ENCODE assay signal across 8 mouse cellular contexts in genomic region chr13:45391854-45392454, GRCm38 (mm10). TPM values are rescaled to one million over a fixed set of nuclear protein-coding genes. Genes with fewer than 3 reads are reported as not detected.
DNase-seq lines count a peak whose midpoint lies in the region; ATAC-seq lines count a peak whose summit lies in the region.

No protein-coding gene starts in this region.

- no peak for ATAC-seq in erythroblast, adult 5-6 weeks (replicated peaks; ENCODE audit: low FRiP score, poor library complexity, severe bottlenecking)
- ATAC-seq in hindbrain, embryonic 16.5 days: no peak
- ATAC-seq in liver, embryonic 11.5 days (replicated peaks; ENCODE audit: low FRiP score): no peak

- no peak overlapping the region for H3K27ac ChIP-seq in hindbrain, embryonic 16.5 days (ENCODE audit: low read depth, low read length)
- 0 out of 2 replicates have a peak overlapping the region, but pooled peaks have one; percentile 79 for H3K27ac ChIP-seq in liver, embryonic 11.5 days (ENCODE audit: low read depth, low read length)

- H3K36me3 ChIP-seq in erythroblast, embryonic 14.5 days (ENCODE audit: control insufficient read depth): peaks cover 65% of the 10 kb centered on the region
- no peaks in the 10 kb centered on the region for H3K36me3 ChIP-seq in hindbrain, embryonic 16.5 days (ENCODE audit: control insufficient read depth, insufficient read depth, low read length)
- H3K36me3 ChIP-seq in liver, embryonic 11.5 days (ENCODE audit: control insufficient read depth, insufficient read depth, low read length): no peaks in the 10 kb centered on the region

- H3K4me2 ChIP-seq in hindbrain, embryonic 16.5 days (ENCODE audit: low read length): peak overlapping the region; percentile 85
- H3K4me2 ChIP-seq in liver, embryonic 11.5 days: peak overlapping the region; percentile 88

- peak overlapping the region; percentile 68 for H3K4me3 ChIP-seq in erythroblast, embryonic 14.5 days (replicated peaks)
- peak overlapping the region; percentile 80; the same call in 1 of the 2 replicates for H3K4me3 ChIP-seq in hindbrain, embryonic 16.5 days (ENCODE audit: low read length)
- H3K4me3 ChIP-seq in liver, embryonic 11.5 days (ENCODE audit: low read depth, low read length): peak overlapping the region; percentile 88

- peaks cover 67% of the 10 kb centered on the region for H3K4me1 ChIP-seq in erythroblast, embryonic 14.5 days (ENCODE audit: control insufficient read depth)
- peaks cover 16% of the 10 kb centered on the region for H3K4me1 ChIP-seq in hindbrain, embryonic 16.5 days (ENCODE audit: control insufficient read depth, insufficient read depth, low read depth, low read length)
- H3K4me1 ChIP-seq in liver, embryonic 11.5 days (replicated peaks; ENCODE audit: control insufficient read depth, insufficient read depth, low read length): peaks cover 16% of the 10 kb centered on the region

- no peak overlapping the region for H3K9ac ChIP-seq in hindbrain, embryonic 16.5 days (ENCODE audit: low read depth, low read length)
- no peak overlapping the region; the same call in 1 of the 2 replicates for H3K9ac ChIP-seq in liver, embryonic 11.5 days (ENCODE audit: low read depth, low read length)

- DNase-seq in CD4-positive helper T cell, adult 2 months (ENCODE audit: low read depth, low spot score): peak; percentile 34
- DNase-seq in forelimb bud, embryonic 11.5 days (ENCODE audit: low read depth, low spot score): peak; percentile 68
- DNase-seq in liver, embryonic 11.5 days (ENCODE audit: low spot score): no peak
- DNase-seq in skeletal muscle tissue, adult 2 months (ENCODE audit: low read depth, low spot score): peak; percentile 54
- DNase-seq in thymus, postnatal 14 days: no peak

- 53% methylated on average over 9 of the region's 9 CpGs for WGBS in hindbrain, embryonic 16.5 days
- 53% methylated on average over 9 of the region's 9 CpGs for WGBS in liver, embryonic 11.5 days

- H3K27me3 ChIP-seq in erythroblast, embryonic 14.5 days (ENCODE audit: control insufficient read depth): peaks cover 21% of the 10 kb centered on the region; the same call in 1 of the 2 replicates
- H3K27me3 ChIP-seq in hindbrain, embryonic 16.5 days (replicated peaks; ENCODE audit: control insufficient read depth, insufficient read depth, low read length): no peaks in the 10 kb centered on the region
- no peaks in the 10 kb centered on the region; the same call in 1 of the 2 replicates for H3K27me3 ChIP-seq in liver, embryonic 11.5 days (replicated peaks; ENCODE audit: control insufficient read depth, insufficient read depth, low read length)

- H3K9me3 ChIP-seq in erythroblast, embryonic 14.5 days (ENCODE audit: control insufficient read depth, low read length): peaks cover 3% of the 10 kb centered on the region; the same call in 1 of the 2 replicates
- H3K9me3 ChIP-seq in hindbrain, embryonic 16.5 days (ENCODE audit: control insufficient read depth, low read length): no peaks in the 10 kb centered on the region
- H3K9me3 ChIP-seq in liver, embryonic 11.5 days (ENCODE audit: control insufficient read depth, low read length): no peaks in the 10 kb centered on the region

RNA-seq across cellular contexts. Expression of gene Mylip, which starts 2.4 kb away (rescaled TPM):
- polyA plus RNA-seq in erythroblast, embryonic 14.5 days (2012): 2.4 and 2.6 TPM in 2 replicates
- 54.2 and 75.7 TPM in 2 replicates for total RNA-seq in erythroblast, adult 5-6 weeks (2015; ENCODE audit: low replicate concordance)
- 74.8 and 85.5 TPM in 2 replicates for total RNA-seq in erythroblast, adult 5-6 weeks (2017; ENCODE audit: low replicate concordance)
- polyA plus RNA-seq in hindbrain, embryonic 16.5 days (2015; fragmentation: Nextera tagmentation; extraction: Ambion mirVana): 7.8 and 9.6 TPM in 2 replicates
- 3.1 and 4.4 TPM in 2 replicates for polyA plus RNA-seq in liver, embryonic 11.5 days (2014; fragmentation: Nextera tagmentation; extraction: Ambion mirVana)

Comparison
In these comparisons a context has a peak if more than half of its experiments do, and no peak if none do; other contexts are left out.
1. DNase-seq: peak in CD4-positive helper T cell, adult 2 months (single experiment), forelimb bud, embryonic 11.5 days (single experiment) and skeletal muscle tissue, adult 2 months (single experiment); none in liver, embryonic 11.5 days (single experiment) and thymus, postnatal 14 days (single experiment).
2. Peak in every context shown above with its lines, with median percentiles within 50 percentile points of each other: H3K4me3 ChIP-seq.